Mouse (Mus musculus): ENCODE measurements around the gene Vwa5a.
A peak's percentile ranks its signal among the peaks of the same experiment; 100 is the strongest.

Gene Vwa5a

DNA sequence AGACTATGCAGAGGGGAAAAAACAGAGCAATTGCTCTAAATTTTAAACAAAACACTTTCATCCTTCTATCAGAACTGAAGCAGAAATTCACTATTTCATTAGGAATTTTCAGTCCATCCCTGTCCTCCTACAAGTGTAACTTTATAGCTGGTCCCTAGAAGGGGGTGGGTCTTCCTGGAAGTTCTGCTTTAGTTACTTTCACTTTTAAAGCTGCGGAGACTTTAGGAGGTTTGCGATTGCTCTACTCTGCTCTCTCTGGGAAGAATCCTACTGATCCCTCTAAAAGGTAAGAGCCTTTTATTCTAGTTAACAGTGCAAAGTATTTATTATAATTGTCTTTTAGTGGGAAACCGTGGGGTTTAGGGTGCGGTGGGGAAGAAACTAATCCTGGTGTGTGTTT lies at the start of gene Vwa5a:
Gene Vwa5a, plus strand, starts transcription at position 167 of the 400 bp plus-strand sequence.
- peak in 1 of 2 experiments; percentile 10 for DNase-seq

DNA sequence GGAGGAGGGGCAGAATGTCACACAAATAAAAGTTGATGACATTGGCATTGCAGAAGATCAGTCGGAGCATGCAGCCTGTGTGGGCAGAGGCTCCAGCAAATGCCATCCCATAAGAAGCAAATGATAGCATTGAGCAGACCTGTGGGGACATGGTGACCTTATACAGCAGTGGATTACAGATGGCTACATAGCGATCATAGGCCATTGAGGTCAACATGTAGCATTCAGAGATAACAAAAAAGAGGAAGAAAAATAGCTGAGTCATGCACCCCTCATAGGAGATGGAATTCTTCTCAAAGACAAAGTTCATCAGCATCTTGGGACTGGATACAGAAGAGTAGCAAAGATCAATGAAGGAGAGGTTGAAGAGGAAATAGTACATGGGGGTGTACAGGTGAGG lies 45.2 kb upstream of the Vwa5a start:
- DNase-seq: no peak

DNA sequence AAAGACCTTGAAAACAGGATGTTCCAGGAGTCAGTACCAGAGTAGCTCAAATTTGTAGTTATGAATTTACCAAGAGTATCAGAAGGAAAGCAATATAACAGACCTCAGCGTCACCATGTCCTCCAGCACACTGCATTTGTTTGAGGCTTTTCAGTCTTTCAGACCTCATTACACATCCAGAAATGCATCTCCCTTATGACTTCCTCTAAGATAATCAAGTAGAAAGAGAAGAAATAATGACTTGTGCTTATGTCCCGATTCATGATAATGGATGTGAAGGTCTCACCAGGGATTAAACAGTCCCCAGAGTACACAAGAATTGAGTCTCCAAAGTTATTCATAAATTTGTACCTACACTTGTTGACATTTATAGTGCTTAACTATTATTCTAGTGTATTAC lies 43.6 kb upstream of the Vwa5a start, which contains the start of gene Olfr918:
Gene Olfr918, minus strand, starts transcription at position 101 of the 400 bp plus-strand sequence.
- DNase-seq: no peak

DNA sequence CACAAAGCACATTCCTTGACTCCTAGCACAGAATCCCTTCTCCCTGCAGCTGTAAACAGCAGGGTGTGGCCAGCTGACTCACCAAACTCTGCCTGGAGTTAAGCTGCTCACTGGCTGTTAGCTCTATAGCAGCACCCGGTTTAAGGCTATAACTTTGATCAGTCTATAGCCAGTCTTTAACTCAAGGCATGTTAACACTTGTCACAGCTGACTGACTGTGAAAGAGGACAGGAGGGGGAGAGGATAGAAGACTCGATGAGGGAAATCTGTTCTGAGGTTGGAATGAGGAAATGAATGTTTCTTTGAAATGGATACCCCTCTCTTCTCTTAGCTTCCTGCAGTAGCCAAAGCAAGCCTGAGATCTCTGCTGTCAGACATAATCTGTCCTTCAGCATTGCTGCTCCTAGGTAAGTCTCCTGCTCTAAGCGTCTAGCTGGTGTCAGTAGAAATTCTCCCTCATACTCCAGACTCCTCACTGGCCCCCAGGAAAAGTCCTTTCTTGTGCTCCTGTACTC lies 916 bp downstream of the Vwa5a start:
- peak in 1 of 2 experiments; percentile 6 for DNase-seq

DNA sequence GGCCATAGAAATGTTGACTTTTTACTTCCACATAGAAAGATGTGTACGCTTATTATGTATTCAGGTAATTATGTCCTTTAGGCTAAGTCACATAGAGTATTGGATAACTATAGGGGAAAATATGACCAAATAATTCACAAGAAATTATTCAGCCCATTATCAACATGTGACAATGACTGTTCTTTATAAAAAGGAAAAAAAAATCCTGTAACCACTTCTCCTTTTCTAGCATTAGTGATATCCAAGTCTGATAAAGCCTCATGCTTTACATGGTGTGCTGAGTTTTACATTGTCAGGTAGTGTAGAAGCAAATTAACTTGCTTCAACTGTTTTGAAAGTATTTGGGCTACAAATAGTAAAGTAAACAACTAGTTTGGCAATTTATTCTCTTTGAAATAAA lies 6.0 kb downstream of the Vwa5a start:
- DNase-seq: no peak

DNA sequence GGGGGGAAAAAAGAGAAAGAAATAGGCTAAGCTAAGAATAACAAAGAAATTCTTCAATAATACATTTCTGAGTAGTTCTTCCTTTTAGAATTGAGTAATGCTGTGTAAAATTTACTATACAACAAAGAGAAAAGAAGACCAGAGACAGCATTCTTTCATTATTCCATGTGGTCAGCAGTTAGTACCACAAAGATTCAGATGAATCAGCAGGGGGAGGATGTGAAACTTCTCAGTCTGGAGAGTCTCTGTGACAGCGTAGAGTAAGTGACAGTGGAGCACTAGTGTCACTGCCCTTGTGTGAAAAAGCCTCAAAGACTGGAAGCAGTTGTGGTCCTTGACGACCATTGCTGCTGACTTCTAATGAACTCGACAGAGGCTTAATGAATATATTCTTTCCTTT lies 10.2 kb downstream of the Vwa5a start:
- DNase-seq: no peak

DNA sequence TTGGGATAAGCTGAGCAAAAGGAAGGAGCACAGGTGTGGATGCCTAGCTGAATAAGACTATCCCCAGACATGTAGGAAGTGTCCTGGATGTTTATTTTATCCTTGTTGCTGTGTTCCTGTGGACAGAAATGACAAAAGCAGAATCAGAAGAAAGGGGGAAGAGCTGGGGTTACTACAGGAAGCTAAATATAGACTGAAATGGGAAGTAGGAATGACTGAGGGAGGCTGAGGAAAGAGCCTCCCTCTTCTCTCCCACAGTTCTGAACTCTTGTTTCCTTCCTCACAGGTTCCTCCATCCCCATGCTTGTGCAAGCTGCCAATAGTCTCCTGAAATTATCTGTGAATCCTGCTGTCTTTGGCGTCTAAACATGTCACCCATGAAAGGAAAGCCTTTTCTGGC lies 23.3 kb downstream of the Vwa5a start:
- DNase-seq: no peak

DNA sequence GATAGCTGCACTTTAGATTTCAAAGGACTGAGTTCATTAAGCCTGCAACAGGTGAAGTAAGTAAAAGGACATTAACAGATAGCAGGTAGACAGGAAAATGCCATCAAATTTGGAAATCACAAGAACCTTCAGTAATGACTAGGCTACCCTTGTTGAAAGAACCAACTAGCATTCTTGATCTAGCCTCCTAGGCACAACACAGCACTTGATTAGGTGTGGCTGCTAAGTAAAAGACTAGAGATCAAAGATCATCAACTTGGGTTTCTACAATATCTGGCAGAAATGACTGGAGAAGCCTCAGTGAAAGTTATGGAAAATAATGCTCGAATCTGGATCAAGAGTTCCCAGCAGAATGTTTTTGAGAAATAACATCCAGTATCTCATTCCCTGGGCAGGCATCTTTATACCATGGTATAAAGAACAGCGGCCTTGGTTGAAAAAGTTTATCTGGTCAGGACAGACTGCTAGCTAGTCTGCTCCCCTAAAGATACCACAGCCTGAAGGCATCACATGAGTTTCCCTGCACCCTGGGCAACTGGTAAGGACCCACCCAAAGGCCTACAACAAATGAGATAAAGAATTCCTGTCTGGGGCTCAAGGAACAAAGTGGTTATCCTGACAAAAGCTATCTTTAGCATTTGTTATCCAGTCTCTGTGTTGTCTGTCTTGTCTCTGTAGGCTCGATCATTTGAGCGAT lies 26.7 kb downstream of the Vwa5a start:
- DNase-seq: no peak

DNA sequence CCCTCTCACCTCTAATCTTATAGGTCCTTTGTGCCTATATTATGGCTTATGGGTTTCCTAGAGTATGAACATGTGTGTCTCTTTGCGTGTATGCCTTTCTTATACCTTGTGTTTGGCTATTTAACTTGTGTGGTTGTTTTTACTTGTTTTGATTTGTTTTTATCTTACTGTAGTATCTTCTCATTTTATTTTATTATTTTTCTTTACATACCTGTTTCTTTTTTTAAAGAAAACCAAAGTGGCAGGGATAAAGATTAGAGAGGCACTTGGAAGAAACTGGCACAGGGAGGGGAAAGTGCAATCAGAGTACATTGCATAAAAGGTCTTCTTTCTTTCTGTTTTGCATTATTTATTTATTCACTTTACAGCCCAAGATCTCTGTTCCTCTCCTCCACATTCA lies 33.9 kb downstream of the Vwa5a start, which contains the start of gene Olfr920:
Gene Olfr920, plus strand, starts transcription at position 301 of the 400 bp plus-strand sequence.
- no peak for DNase-seq

DNA sequence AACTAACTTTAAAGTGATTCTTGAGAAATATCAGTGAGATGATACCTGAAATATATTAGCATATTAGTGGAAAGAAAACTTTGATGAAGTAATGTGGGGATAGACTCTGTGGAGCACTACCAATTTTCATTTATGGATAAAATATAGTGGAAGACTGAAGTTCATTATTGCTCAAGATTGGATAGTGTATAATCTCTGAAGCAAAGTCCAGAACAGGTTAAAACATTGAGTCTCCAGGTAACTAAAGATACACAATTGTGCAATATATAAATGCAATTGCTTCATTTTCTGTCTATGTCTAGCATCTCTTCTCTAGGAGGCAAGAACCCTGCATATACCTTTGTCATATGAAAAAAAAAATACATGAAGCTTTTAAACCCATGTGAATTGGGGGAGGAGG lies 54.7 kb downstream of the Vwa5a start, which contains the start of gene Olfr921:
Gene Olfr921, plus strand, starts transcription at position 301 of the 400 bp plus-strand sequence.
- DNase-seq: no peak

DNA sequence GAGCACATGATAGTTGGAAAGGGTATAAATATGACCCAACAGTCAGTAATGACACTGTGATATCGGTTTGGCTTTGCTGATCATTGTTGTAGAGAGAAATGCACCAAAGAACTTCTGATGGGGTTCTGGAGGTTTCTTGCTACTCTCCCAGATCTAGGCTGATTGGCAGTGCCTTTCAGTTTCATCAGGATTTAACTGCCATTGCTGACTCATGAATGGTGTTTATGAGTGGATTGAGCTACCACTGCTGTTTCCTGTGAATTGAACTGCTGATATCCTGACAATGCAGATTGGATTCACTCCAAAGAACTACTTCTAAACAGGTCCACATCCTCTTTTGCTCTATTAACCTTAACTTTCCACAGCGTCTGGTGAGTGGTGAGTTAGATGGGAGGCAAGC lies 74.6 kb downstream of the Vwa5a start:
- DNase-seq: no peak
